Mouse (Mus musculus): Measurements from ENCODE around the gene Jun. TPM values are rescaled to one million over a fixed set of nuclear protein-coding genes. Genes with fewer than 3 reads are reported as not detected.
A peak's percentile ranks its signal among the peaks of the same experiment; 100 is the strongest.

The Jun gene
- 88.7 and 98.6 TPM in 2 replicates for polyA plus RNA-seq (2016; fragmentation: Nextera tagmentation; extraction: Ambion mirVana)

GRCm38 (mm10) chr4:95052025-95052899, at the start of gene Jun:
Jun (minus strand) TSS chr4:95052222.
- H3K27ac ChIP-seq, result peak within 1 kb of the TSS; percentile 98
- peak; percentile 93 for ATAC-seq (ENCODE audit: insufficient number of reproducible peaks, insufficient read depth, low FRiP score, low TSS enrichment, low read depth)
- H3K36me3 ChIP-seq, result no peaks in the 10 kb centered on the region
- peaks cover 25% of the 10 kb centered on the region for H3K4me1 ChIP-seq (replicated peaks)
- H3K9ac ChIP-seq (replicated peaks), result peak within 1 kb of the TSS; percentile 90
- H3K4me2 ChIP-seq, result peak within 1 kb of the TSS; percentile 87
- no peaks in the 10 kb centered on the region for H3K9me3 ChIP-seq
- under 1% methylated on average over 68 of the region's 68 CpGs for WGBS
- peak within 1 kb of the TSS; percentile 80 for H3K4me3 ChIP-seq (replicated peaks)
- no peaks in the 10 kb centered on the region for H3K27me3 ChIP-seq

- WGBS, result 94% methylated on average over 7 of the region's 7 CpGs
- no peak overlapping the region for H3K4me2 ChIP-seq
- H3K4me3 ChIP-seq (replicated peaks), result no peak overlapping the region
- peaks cover 49% of the 10 kb centered on the region for H3K4me1 ChIP-seq (replicated peaks)
- H3K27ac ChIP-seq, result no peak overlapping the region
- H3K36me3 ChIP-seq, result no peaks in the 10 kb centered on the region
- peaks cover 6% of the 10 kb centered on the region; the same call in 1 of the 2 replicates for H3K9me3 ChIP-seq
- 0 out of 2 replicates have a peak, but pooled peaks cover 3% of the 10 kb centered on the region for H3K27me3 ChIP-seq
- no peak for ATAC-seq (ENCODE audit: insufficient number of reproducible peaks, insufficient read depth, low FRiP score, low TSS enrichment, low read depth)
- no peak overlapping the region for H3K9ac ChIP-seq (replicated peaks)
Observed at GRCm38 (mm10) chr4:95101684-95102083, 49.7 kb upstream of the Jun start.

DNA sequence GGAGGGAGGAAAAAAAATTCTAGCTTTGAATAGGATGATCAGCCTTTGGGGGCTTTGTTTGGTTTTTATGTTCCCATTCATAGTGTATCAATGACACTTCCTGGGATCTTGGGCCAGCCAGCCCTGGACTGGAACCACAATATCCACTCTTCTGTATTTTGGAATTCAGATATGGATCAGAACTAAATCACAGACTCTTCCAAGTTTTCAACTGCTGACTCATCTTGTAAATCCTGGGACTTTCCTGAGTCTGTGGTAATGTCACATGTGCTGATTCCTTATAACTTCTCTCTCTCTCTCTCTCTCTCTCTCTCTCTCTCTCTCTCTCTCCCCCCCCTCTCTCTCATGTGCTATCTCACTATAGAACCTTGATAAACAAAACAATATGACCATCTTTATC, 48.7 kb upstream of the Jun start:
- Histone ChIP-seq H3K9me3 (peaks cover 6% of the 10 kb centered on the region; the same call in 1 of the 2 replicates), H3K36me3 (no peaks in the 10 kb centered on the region), H3K27ac (no peak overlapping the region), H3K4me1 (replicated peaks) (peaks cover 42% of the 10 kb centered on the region), H3K9ac (replicated peaks) (no peak overlapping the region), H3K4me3 (replicated peaks) (no peak overlapping the region), H3K27me3 (0 out of 2 replicates have a peak, but pooled peaks cover 3% of the 10 kb centered on the region), H3K4me2 (no peak overlapping the region)
- no peak for ATAC-seq (ENCODE audit: insufficient number of reproducible peaks, insufficient read depth, low FRiP score, low TSS enrichment, low read depth)

- ATAC-seq (ENCODE audit: insufficient number of reproducible peaks, insufficient read depth, low FRiP score, low TSS enrichment, low read depth), result no peak
- peaks cover 6% of the 10 kb centered on the region; the same call in 1 of the 2 replicates for H3K9me3 ChIP-seq
- no peaks in the 10 kb centered on the region for H3K36me3 ChIP-seq
- 62% methylated on average over 7 of the region's 7 CpGs for WGBS
- no peak overlapping the region for H3K9ac ChIP-seq (replicated peaks)
- H3K4me2 ChIP-seq, result no peak overlapping the region
- H3K27ac ChIP-seq, result 0 out of 2 replicates have a peak overlapping the region, but pooled peaks have one; percentile 47
- no peaks in the 10 kb centered on the region for H3K27me3 ChIP-seq
- peaks cover 38% of the 10 kb centered on the region for H3K4me1 ChIP-seq (replicated peaks)
- no peak overlapping the region for H3K4me3 ChIP-seq (replicated peaks)
Observed at GRCm38 (mm10) chr4:95099373-95099772, 47.4 kb upstream of the Jun start.

DNA sequence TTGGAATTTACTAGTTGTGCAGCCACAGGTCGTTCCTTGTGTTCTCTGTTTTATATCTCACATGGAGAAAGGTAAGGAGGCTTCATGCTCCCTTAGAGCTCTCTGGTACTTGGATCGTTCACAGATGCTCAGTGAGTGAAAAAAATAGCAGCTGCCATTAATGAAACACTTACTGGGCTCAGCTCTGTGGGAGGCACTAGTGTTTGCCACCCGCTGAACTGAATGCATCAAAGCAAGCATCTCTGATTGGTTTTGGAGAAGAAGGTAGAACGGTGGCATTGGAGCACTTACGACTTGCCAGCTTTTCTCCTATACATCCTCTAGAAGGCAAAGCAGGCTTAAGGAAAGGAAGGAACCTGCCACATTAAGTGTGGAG, 46.7 kb upstream of the Jun start:
- Histone ChIP-seq H3K9me3 (peaks cover 6% of the 10 kb centered on the region; the same call in 1 of the 2 replicates), H3K4me2 (no peak overlapping the region), H3K4me3 (replicated peaks) (no peak overlapping the region), H3K36me3 (no peaks in the 10 kb centered on the region), H3K27me3 (no peaks in the 10 kb centered on the region), H3K9ac (replicated peaks) (no peak overlapping the region), H3K27ac (peak overlapping the region; percentile 47), H3K4me1 (replicated peaks) (peaks cover 44% of the 10 kb centered on the region)
- WGBS, result 26% methylated on average over 5 of the region's 5 CpGs
- ATAC-seq (ENCODE audit: insufficient number of reproducible peaks, insufficient read depth, low FRiP score, low TSS enrichment, low read depth), result 0 out of 2 replicates have a peak, but pooled peaks have one; percentile 24

GRCm38 (mm10) chr4:95097942-95098721, 46.1 kb upstream of the Jun start:
- H3K36me3 ChIP-seq, result no peaks in the 10 kb centered on the region
- peaks cover 50% of the 10 kb centered on the region for H3K4me1 ChIP-seq (replicated peaks)
- H3K4me3 ChIP-seq (replicated peaks), result no peak overlapping the region
- peaks cover 6% of the 10 kb centered on the region; the same call in 1 of the 2 replicates for H3K9me3 ChIP-seq
- peak overlapping the region; percentile 47 for H3K27ac ChIP-seq
- H3K4me2 ChIP-seq, result no peak overlapping the region
- no peak overlapping the region for H3K9ac ChIP-seq (replicated peaks)
- no peaks in the 10 kb centered on the region for H3K27me3 ChIP-seq
- peak; percentile 67; the same call in 1 of the 2 replicates for ATAC-seq (ENCODE audit: insufficient number of reproducible peaks, insufficient read depth, low FRiP score, low TSS enrichment, low read depth)
- WGBS, result 28% methylated on average over 10 of the region's 10 CpGs

DNA sequence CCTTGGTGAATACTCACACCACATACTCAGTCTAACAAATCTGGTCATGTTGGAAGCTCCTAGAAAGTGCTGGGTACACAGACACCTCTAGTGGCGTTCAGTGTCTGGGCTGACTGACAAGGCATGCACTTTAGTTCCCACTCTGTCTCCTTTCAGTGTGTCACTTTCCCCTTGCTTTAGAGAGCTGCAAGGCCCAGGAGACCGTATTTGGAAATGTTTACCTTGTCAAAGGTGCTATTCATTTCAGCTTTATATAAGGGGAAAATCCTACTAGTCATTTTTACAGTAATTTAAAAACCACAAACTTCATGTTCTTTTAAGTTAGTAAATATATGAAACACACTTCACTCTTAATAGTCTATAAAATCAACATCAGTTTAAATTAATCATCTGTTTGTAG, 44.7 kb upstream of the Jun start:
- Histone ChIP-seq H3K9ac (replicated peaks) (no peak overlapping the region), H3K9me3 (peaks cover 3% of the 10 kb centered on the region; the same call in 1 of the 2 replicates), H3K4me2 (no peak overlapping the region), H3K27me3 (no peaks in the 10 kb centered on the region), H3K36me3 (no peaks in the 10 kb centered on the region), H3K27ac (no peak overlapping the region), H3K4me1 (replicated peaks) (peaks cover 58% of the 10 kb centered on the region), H3K4me3 (replicated peaks) (no peak overlapping the region)
- ATAC-seq (ENCODE audit: insufficient number of reproducible peaks, insufficient read depth, low FRiP score, low TSS enrichment, low read depth), result no peak
- 63% methylated on average over 2 of the region's 2 CpGs for WGBS

- Histone ChIP-seq H3K4me2 (no peak overlapping the region), H3K27me3 (no peaks in the 10 kb centered on the region), H3K27ac (no peak overlapping the region), H3K4me1 (replicated peaks) (peaks cover 58% of the 10 kb centered on the region), H3K9ac (replicated peaks) (no peak overlapping the region), H3K9me3 (no peaks in the 10 kb centered on the region), H3K36me3 (no peaks in the 10 kb centered on the region), H3K4me3 (replicated peaks) (no peak overlapping the region)
- no peak for ATAC-seq (ENCODE audit: insufficient number of reproducible peaks, insufficient read depth, low FRiP score, low TSS enrichment, low read depth)
- WGBS, result 89% methylated on average over 6 of the region's 6 CpGs
Observed at GRCm38 (mm10) chr4:95095911-95096310, 43.9 kb upstream of the Jun start.

DNA sequence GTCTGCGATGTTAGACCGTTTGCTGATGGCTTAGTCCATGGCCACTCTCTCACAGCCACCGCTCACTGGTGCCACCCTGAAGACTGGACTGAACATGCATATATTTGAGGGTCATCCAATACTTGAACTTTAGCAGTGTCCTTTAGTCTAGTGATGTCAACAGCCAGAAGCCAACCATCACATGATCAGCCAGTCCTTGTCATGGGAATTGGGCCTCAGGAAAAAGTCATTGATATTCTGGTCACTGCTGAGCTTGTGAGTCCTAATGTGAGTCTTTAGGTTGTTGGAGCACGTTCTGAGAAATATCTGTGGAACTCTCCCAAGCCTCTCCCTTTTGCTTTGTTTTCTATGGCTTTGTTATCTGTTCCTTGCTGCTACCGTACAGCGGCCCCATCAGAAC, 43.3 kb upstream of the Jun start:
- H3K36me3 ChIP-seq, result no peaks in the 10 kb centered on the region
- no peaks in the 10 kb centered on the region for H3K27me3 ChIP-seq
- H3K4me2 ChIP-seq, result no peak overlapping the region
- WGBS, result 92% methylated on average over 6 of the region's 6 CpGs
- peaks cover 58% of the 10 kb centered on the region for H3K4me1 ChIP-seq (replicated peaks)
- no peak overlapping the region for H3K4me3 ChIP-seq (replicated peaks)
- ATAC-seq (ENCODE audit: insufficient number of reproducible peaks, insufficient read depth, low FRiP score, low TSS enrichment, low read depth), result no peak
- H3K9me3 ChIP-seq, result no peaks in the 10 kb centered on the region
- H3K27ac ChIP-seq, result no peak overlapping the region
- H3K9ac ChIP-seq (replicated peaks), result no peak overlapping the region

- 43% methylated on average over 4 of the region's 4 CpGs for WGBS
- H3K9me3 ChIP-seq, result no peaks in the 10 kb centered on the region
- no peaks in the 10 kb centered on the region for H3K36me3 ChIP-seq
- H3K9ac ChIP-seq (replicated peaks), result no peak overlapping the region
- H3K4me3 ChIP-seq (replicated peaks), result no peak overlapping the region
- H3K27me3 ChIP-seq, result no peaks in the 10 kb centered on the region
- ATAC-seq (ENCODE audit: insufficient number of reproducible peaks, insufficient read depth, low FRiP score, low TSS enrichment, low read depth), result no peak
- no peak overlapping the region for H3K27ac ChIP-seq
- H3K4me1 ChIP-seq (replicated peaks), result peaks cover 57% of the 10 kb centered on the region
- H3K4me2 ChIP-seq, result no peak overlapping the region
Observed at GRCm38 (mm10) chr4:95094700-95095113, 42.7 kb upstream of the Jun start.

- Histone ChIP-seq H3K9ac (replicated peaks) (0 out of 2 replicates have a peak overlapping the region, but pooled peaks have one; percentile 27), H3K4me2 (no peak overlapping the region), H3K4me3 (replicated peaks) (no peak overlapping the region), H3K9me3 (no peaks in the 10 kb centered on the region), H3K27ac (peak overlapping the region; percentile 74), H3K27me3 (no peaks in the 10 kb centered on the region), H3K36me3 (no peaks in the 10 kb centered on the region), H3K4me1 (replicated peaks) (peaks cover 46% of the 10 kb centered on the region)
- no peak for ATAC-seq (ENCODE audit: insufficient number of reproducible peaks, insufficient read depth, low FRiP score, low TSS enrichment, low read depth)
- WGBS, result 62% methylated on average over 6 of the region's 6 CpGs
Observed at GRCm38 (mm10) chr4:95093615-95094014, 41.6 kb upstream of the Jun start.

Data from limb, embryonic 12.5 days (tissue).